Mouse (Mus musculus) lung, postnatal 14 days (tissue): ENCODE measurements around the gene Plekhh1.

ENCODE experiments used
- DNase-seq: peaks from one replicate; pipeline ENCODE4 v3.0.0; 2021

Gene Plekhh1

DNA sequence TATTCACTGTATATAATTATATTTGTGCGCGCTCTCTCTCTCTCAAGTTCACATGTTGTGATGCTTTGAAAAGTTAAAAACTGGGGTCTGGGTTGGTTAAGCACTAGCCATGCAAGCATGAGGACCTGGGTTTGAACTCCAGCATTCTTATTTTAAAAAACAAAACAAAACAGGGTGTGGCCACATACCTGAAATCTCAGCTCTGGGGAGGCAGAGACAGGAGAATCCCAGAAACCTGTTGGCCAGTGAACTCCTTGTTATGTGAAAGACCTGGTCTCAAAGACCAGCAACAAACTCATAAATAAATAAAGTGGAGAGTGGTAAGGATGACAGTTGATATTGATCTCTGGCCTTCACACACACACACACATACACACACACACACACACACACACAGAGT, 5.4 kb downstream of the Plekhh1 start:
- DNase-seq, result no peak

DNA sequence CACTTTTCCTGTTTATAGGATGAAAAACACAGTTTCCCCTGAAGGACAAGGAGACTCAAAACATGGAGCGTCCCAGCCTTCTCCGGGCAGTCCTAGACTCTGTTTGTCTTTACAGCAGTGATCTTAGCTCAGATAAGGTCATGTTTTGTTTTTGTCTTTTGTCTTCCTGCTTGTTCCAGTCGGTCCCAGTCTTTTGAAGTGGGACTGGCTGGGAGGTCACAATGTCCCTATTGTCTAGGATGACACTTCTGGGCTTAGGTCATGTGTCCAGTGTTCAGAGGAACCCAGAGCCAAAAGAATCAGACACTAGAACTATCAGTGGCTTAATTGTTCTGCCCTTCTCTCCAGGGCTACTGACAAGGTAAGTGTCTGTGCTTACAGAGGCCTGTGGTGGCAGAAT, 6.4 kb downstream of the Plekhh1 start:
- DNase-seq, result peak; percentile 9

DNA sequence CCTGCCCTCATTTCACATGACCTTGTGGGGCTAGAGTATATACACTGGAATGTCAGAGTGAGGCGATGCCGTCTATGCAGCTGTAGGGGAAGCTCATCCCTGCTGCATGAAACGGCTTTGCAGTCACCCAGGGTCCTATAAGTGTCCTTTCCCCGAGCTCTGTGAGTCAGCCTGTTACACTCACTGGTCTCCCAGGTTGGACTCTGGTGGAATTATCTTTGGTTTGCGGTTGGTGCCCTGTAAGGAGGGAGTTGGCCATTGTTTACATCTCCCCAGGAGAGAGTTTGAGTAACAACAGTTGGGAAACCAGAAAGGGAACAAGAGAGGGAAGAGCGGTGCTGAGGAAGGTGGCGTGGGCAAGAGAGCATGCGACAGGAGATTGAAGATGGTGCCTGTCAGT, 10.7 kb downstream of the Plekhh1 start:
- DNase-seq, result no peak

DNA sequence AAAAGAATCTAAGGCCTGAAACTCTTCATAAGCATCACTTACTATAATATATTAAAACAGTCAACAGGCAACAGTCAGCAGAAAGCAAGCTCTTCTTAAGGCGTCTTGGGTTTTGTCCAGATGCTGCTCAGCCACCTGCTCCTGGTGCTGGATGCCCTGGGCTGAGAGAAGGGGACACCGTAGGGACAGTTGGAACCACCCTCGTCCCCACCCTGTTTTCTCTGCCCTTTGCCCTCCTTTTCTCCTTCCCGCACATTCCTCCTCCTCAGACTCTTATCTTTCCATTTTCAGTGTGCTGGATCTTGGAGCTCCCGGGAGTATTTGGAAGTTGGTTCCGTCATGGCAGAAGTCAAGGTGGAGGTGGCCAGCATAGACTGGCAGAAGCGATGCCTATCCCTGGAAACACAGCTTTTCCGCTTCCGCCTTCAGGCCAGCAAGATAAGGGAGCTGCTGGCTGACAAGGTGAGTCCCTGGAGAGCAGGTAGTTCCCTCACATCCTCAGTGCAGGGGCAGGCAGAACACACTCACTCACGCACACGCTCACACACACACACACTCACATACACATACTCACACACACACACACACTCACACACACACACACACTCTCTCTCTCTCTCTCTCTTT, 11.4 kb downstream of the Plekhh1 start:
- DNase-seq, result no peak

DNA sequence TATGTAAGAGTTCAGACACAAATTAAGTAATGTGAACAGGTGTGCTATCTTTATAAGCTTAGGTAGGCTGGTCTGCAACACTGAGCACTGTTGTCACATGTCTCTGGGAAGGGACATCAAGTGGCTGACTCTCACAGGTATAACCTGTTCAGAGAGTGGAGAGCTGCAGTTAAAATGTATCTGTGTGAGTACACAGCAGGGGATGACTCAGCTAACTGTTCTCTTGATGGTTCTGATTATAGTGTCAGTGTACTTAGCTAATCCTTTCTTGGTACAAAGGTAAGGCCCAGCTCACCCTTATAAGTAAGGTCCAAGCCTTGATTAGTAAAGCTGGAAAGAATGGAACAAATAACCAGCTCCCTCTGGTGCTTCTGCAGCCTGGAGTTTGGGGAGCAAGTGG, 12.5 kb downstream of the Plekhh1 start:
- no peak for DNase-seq

DNA sequence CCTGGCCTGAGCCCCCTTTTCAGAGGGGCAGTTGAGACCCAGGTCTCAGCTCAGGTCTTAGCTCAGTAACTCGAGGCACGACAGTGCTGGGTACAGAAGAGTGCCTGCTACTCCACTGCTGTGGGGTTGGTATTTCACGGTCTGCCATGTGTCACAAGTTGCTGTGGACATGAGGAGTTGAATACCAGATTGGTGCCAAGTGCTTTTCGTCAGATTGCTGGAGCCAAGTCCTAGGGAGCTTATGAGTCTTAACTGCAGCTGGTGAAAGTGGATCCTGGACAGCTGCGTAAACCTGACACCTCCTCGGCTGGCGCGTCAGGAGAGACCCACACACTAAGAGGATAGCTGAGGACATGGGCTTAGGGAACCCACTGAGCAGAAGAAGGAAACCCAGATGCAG, 15.7 kb downstream of the Plekhh1 start:
- peak; percentile 48 for DNase-seq

DNA sequence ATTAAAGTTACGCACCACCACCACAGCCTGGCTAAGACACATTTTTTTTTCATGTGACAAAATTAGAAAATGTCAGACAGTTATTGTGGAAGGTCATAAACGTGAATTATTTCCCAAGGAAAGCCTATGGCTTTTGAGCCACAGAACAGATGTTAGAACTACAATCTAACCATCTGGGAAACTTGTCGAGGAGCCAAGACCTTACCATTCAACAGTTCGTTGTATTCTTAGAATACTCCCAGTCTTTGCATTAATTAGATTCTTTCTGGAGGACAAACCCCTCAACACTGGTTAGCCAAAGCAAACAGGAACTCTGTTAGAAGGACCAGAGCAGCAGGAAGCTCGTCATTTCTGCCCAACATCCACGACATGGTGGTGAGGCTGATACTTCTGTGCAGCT, 17.2 kb downstream of the Plekhh1 start:
- DNase-seq, result no peak

DNA sequence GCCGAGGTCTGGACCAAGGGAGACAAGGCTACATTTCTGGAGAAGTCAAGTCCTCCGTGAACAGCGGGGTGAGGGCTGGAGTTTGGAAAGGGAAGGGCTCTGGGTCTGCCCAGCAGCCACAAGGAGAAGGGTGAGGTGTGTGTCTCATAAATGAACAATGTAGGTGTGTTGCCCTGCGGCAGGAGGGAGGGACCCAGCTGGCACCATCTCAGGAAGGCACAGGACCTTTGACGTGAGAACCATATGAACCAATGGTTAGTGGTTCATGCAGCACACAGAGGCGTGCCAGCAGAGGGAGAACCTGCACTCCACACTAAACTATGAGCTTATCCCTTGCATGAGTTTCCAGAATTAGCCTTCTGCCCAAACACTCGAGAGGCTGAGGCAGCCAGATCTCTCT, 18.2 kb downstream of the Plekhh1 start:
- no peak for DNase-seq

DNA sequence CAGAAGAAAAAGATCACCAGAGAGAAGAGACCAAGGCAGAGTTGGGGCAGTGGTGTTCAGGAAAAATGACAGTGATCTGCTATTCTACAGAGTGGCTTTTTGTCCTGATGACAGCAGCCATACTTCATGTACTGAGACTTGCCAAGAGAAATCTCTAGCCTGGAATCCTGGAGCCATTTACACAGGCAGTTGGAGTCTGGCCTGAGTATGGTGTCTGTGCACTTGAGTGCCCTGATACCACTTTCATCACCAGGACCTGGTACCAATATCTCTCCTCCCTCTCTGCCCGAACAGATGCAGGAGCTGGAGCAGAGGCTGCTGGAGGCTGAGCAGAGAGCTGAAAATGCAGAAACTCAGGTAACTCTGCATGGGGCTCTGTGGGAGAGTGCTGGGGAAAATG, 19.9 kb downstream of the Plekhh1 start:
- DNase-seq, result no peak

DNA sequence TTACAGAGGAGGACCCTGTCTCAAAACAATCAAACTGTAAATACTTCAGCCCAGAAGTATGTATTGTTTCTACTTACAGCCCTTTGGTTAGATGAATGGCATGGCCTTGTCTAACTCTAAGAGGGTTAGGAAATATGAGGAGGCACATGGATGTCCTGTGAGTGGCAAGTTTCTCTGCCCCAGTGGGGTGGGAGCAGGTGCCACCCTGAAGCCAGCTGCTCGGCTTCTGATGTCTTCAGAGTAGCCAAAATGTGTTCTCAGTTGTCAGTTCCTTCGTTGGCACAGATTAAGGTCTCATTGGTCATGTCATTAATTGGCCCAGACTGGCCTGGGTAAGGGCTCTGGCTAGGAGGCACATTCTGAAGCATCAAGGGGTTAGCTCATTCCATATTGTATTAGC, 20.8 kb downstream of the Plekhh1 start:
- no peak for DNase-seq

DNA sequence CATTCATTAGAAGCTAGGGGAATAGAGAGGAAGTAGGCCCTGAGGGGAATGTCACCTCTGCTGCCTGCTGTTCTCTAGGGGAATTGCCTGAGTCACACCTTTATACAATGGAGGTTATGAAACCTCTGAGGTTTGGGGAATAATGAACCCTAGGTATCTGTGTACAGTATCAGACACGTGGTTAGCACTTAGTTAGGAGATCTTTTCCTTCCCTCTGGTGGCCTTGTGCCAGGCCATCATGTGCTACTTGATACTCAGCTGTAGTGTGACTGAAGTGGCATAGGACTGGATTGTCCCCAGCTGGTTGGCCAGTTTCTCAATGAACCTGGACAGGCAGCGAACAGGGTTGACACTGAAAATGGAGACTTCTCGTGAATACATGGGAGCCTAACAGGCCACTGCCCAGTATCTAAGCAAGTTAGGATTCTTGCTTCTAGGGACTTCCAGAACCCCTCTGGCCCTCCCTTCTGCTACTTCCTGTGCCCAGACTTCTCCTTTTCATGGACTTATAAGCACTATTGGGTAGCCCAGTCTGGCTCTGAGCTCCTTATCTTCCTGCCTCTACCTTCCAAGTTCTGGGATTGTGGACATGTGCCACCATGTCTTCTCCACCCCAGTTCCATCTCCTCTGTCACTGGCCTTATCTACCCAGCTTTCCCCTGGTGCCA, 21.7 kb downstream of the Plekhh1 start:
- peak; percentile 79 for DNase-seq

DNA sequence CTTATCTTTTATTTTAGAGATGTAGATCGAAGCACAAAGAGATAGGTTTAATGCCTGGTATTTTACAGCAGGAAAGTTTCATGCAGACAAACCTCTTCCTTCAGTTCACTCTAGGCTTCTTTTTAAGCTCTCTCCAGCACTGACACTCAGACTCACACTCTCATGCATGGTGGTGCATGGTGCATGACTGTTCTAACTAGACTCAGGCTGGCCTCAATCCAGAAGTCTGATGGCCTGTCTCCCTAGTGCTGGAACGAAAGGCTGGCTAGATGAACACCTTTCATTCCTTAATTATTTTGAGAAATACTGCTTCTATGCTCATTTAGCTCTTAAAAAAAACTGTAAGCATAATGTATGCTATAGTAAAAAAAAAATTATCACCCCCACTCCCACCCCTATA, 23.1 kb downstream of the Plekhh1 start:
- no peak for DNase-seq

DNA sequence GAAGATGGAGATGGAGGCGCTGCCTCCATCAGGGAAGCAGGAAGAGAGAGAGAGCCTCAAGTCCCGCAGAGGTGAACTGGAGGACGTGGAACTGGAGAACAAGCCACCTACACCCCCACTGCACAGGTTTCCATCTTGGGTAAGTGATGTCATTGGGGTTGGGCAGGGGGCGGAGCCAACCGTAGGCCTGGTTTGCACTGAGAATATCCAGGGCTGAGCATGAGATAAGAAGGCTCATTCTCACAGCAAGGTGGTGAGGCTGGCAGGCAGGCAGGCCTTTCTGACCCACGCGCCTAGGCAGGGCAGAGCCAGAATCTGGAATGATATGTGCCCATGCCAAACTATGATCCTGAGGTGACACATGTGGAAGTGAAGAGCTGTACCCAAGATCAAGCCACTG, 26.3 kb downstream of the Plekhh1 start:
- no peak for DNase-seq

DNA sequence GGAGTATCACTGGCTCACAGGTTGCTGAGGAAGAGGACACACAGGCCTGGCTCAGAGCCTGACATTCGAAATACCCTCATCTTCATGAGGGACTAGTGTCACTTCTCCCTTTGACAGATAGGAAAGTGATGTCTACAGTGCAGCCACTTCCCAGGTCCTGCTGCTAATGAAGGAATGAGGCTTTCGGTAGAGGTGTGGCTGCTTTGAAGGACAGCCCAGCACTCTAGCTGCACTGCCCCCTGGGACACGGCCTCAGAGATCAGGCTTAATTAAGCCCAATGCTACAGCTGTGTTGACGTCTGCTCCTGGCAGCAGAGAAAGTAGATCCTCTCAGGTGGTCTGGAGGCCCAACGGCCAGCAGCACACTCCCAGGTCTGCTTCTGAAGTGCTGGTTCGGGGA, 30.6 kb downstream of the Plekhh1 start:
- DNase-seq, result no peak

DNA sequence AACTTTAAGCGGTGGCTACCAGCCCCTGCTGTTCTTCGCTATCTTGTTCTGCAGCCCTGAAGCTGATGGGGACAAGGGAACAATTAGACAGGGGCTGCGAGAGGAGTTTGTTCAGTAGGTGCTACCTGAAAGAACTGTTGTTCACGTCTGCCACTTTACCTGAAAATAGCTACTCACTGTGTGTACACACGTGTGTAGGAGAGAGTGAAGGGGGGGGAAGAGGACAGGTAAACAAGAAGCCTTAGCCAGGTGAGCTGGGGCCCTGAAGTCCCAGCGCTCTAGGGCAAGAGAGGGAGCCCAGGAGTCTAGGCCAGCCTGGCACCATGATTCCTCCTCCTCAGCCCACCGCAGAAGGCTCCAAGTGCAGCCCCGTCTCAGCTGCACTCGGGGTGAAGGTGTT, 31.2 kb downstream of the Plekhh1 start:
- no peak for DNase-seq

DNA sequence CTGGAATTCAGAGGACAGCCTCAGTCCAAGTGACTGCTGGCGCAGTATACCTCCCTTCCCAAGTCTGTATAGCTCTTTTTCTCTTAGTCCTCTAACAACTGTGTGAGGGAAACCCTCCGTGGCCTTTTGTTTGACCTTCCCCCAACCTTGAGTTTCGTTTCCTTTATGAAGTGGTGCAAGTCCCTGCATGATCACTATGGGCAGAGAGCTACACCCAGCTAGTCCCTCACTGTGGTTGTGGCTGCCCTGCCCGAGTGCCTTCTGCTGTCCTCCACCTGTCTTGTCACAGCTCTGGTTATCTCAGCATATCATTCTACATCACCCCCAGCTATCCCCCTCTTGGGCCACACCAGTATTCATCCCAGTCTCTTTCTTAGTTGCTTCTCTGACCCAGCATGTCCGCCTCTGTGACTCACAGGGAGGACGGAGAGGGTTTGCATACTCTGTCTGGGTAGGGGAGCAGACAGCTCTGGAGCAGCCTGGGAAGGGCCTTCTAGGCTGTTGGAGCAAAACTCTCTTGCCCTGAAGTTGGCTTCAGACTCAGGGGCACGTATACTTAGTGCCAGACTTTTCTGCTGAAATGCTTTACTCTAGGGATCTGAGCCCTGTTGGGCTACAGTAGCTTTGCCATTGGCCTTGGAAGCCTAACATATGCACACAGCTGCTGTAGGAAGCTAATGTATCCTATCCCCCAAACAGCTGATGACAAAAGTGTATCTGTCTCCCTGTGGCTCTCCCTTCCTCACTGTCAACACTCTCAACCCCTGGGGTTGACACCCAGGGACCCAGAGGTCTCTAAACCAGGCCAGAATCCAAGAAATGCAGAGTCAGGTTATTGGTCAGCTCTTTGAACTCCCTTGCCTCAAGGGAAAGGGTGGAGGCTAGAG, 32.0 kb downstream of the Plekhh1 start:
- no peak for DNase-seq

DNA sequence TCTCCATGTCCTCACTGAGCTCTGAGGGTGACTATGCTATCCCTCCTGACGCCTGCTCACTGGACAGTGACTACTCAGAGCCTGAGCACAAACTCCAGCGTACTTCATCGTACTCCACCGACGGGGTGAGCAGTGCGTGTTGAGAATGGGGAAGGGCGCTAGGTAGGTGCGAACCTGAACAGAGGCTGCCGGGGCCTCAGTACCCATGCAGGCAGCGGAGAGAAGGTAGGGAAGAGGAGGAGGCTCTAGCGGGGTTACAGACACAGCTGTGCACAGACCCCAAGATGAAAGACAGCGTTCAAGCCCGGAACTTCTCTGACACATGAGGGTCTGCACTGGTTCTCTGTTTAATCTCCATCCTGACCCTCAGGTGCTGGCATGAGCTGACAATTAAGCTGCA, 35.5 kb downstream of the Plekhh1 start:
- no peak for DNase-seq

DNA sequence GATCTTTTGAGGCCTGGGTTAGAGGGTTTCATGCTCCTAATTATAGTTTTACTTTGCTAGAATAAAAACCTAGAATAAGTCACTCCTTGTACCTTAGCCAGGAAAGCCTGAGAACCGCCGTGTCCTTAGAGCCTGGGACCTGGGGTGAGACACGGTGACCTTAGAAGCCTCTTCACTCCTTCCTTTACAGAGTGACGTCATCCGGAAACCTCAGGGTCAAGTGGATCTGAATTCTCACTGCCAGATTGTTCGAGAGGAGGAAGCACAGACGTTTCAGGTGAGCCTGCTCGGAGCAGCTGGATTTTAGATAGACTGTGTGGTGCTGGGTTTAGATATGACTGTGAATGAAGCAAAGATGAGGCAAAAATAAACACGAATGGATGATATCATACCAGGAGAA, 37.5 kb downstream of the Plekhh1 start:
- no peak for DNase-seq

DNA sequence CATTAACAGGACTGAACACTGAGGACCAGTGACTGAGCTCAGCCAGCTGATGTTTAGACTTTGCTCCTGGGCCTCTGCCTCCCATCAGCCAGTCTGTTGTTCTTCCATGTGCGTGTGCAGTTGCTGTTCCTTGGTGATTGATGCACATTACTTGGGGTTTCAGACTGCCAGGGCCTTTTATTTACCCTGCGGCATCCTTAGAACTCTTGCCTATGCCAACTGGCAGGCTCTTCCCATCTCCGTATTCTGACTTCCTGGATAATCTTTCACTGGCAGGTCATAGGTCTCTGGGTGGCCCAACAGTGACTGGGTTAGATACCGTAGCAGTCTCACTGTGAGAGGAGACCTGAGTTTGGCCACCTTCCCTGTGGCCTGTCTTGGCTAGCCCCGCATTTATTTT, 38.6 kb downstream of the Plekhh1 start:
- no peak for DNase-seq

DNA sequence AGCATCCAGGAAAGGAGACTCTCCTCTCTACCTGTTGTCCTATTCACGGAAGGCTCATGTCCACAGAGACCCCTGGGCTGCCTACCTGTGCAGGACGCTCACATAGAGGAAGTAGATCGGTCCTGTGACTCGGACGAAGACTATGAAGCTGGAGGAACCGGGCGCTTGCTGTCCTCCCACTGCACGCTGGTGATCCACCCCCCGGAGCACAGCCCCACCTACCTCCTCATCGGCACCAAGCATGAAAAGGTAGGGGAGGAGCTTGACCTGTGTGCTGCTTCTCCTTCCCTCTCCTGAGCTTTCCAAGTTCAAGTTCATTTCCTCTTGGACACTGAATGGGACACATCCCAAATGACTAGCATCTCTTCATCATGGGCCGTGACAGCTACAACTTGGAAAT, 39.3 kb downstream of the Plekhh1 start:
- DNase-seq, result no peak

DNA sequence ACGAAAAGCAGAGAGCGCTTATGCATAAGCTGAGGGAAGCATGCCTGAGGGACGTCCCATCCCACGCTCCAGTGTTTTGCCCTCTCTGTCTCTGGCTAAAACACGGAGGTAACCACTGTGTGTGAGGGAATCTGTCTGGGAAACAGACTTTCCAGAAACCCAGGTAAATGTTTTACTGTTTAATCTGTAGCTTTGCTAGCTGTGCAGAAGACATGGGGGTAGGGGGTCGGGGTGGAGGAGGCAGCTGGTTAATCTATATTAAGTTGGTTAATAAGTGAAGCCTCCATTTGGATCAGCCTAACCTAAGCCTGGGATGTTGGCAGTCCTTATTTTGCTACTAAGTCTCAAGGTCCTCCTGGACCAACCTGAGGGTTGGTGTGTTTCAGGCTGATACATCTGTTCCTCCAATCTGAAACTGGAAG, 40.2 kb downstream of the Plekhh1 start:
- no peak for DNase-seq

DNA sequence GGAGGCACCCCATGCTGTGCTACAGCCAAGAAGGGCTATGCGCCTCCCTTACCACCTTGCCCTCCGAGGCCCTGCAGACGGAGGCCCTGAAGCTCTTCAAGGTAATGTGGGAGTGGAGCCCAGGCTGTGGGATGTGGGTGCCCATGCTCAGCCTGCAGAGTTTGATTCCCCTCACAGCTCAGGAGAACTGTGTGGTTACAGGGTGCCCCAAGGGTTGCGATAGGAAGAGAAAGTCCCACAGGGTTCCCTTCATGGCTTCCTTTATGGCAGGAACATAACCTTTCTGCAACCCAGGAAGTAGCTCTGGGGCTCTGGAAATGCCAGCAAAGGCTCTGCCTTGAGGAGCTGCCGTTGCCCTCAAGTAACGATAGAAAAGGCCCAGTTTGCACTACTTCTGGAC, 41.0 kb downstream of the Plekhh1 start:
- DNase-seq, result no peak

DNA sequence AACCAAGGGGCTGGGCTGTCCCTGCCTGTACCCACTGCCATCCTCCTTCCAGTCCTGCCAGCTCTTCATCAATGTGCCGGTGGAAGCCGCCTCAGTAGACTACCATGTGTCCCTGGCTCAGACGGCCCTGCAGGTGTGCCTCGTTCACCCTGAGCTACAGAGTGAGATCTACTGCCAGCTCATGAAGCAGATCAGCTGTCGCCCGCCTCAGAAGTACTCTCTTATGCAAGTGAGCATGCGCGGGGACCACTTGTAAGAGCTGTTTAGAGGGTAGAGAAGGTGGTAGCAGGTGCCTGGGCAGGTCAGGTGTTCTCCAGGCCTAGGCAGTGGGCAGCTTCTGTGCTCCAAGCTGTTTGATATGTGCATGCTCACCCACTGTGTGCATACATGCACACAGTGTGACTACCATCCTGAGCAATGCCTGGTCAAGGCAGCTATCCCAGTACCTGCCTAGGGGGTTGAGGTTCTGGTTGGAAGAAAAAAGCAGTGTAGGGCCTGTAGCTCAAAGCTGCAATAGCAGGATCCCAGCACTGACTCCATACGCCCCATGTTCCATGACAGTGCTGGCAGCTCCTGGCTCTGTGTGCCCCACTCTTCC, 41.9 kb downstream of the Plekhh1 start:
- DNase-seq, result no peak

DNA sequence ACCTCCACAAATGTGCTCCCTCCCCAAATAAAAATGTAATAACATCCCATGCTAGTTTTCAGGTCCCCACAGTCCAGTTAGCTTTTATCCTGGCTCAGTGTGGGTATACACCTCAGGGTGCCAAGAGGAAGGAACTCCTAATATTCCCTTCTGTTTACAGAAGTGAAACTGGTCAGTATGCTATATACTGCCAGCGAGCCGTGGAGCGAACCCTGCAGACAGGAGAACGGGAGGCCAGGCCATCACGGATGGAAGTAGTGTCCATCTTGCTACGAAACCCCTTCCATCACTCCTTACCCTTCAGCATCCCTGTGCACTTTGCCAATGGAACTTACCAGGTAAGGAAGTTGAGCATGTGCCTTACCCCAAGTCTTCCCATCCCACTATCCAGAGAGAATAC, 43.6 kb downstream of the Plekhh1 start:
- no peak for DNase-seq
